Mouse (Mus musculus) small intestine, adult 2 months (tissue): Measurements from ENCODE around the gene Gtsf1l.

Experiments used
- CTCF ChIP-seq: fragments of 200-500 bp; IDR thresholded peaks from 2 replicates; pipeline ENCODE4 v1.5.1; 2012; ENCODE audit warnings: low read depth, mild to moderate bottlenecking, control low read depth, inconsistent platforms, low read length, moderate library complexity, mixed read lengths; ENCODE audit not compliant: insufficient replicate concordance, insufficient read length; ENCODE audit errors: extremely low read depth
- POLR2A ChIP-seq: fragments of 200-500 bp; IDR thresholded peaks from 2 replicates; pipeline ENCODE4 v1.6.1; 2012; ENCODE audit warnings: low read depth, mild to moderate bottlenecking, control low read depth, inconsistent platforms, low read length, moderate library complexity

DNA sequence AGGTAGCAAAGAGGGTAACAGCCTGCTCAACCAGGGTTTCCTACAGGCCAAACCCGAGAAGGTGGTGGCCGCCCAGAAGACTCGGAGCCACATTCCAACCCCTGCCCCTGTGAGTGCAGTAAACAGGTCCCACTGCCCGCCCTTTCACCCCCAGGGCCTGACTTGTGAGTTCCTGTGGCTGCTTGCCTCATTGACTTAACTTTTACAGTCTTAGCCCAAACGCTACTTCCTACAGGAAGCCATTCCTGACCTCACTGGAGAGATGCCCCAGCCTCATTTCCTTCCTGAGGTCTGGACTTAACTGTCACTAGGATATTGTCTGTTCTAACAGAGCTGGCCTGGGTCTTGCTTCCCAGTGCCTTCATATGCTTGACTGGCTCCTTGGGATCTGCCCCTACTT, 5.1 kb downstream of the Gtsf1l start:
- TF ChIP-seq CTCF (no peak), POLR2A (no peak)
